8 mouse cellular contexts compared by ENCODE assay signal in genomic region chr6:145481938-145482337, GRCm38 (mm10).
DNase-seq lines count a peak whose midpoint lies in the region; ATAC-seq and TF ChIP-seq lines count a peak whose summit lies in the region.

No protein-coding gene starts in this region.

- WGBS in forebrain, postnatal 0 days, result 16% methylated on average over 15 of the region's 15 CpGs
- WGBS in hindbrain, embryonic 14.5 days, result 31% methylated on average over 15 of the region's 15 CpGs
- 23% methylated on average over 15 of the region's 15 CpGs for WGBS in midbrain, embryonic 15.5 days

- no peak for TF ChIP-seq CTCF in forebrain, postnatal 0 days (IDR thresholded peaks at IDR 0.05; ENCODE audit: low read depth)
- TF ChIP-seq CTCF in left cerebral cortex, adult 2 months (IDR thresholded peaks at IDR 0.05), result no peak

- no peaks in the 10 kb centered on the region for H3K9me3 ChIP-seq in forebrain, postnatal 0 days (ENCODE audit: low read length)
- no peaks in the 10 kb centered on the region for H3K9me3 ChIP-seq in hindbrain, embryonic 14.5 days (ENCODE audit: control insufficient read depth, low read length)
- no peaks in the 10 kb centered on the region for H3K9me3 ChIP-seq in midbrain, embryonic 15.5 days

- ATAC-seq in forebrain, postnatal 0 days, result peak; percentile 80
- ATAC-seq in hindbrain, embryonic 14.5 days (ENCODE audit: low FRiP score), result peak; percentile 72
- ATAC-seq in midbrain, embryonic 15.5 days (replicated peaks), result peak; percentile 54

- no peaks in the 10 kb centered on the region for H3K27me3 ChIP-seq in forebrain, postnatal 0 days (ENCODE audit: insufficient read depth, low read length)
- no peaks in the 10 kb centered on the region for H3K27me3 ChIP-seq in hindbrain, embryonic 14.5 days (ENCODE audit: control insufficient read depth, insufficient read depth, low read length)
- H3K27me3 ChIP-seq in midbrain, embryonic 15.5 days (replicated peaks), result no peaks in the 10 kb centered on the region

- H3K27ac ChIP-seq in forebrain, postnatal 0 days (ENCODE audit: low read depth, low read length), result no peak overlapping the region
- H3K27ac ChIP-seq in hindbrain, embryonic 14.5 days, result no peak overlapping the region
- H3K27ac ChIP-seq in midbrain, embryonic 15.5 days, result no peak overlapping the region
- no peak overlapping the region for H3K27ac ChIP-seq in left cerebral cortex, adult 2 months

- no peak overlapping the region for H3K4me3 ChIP-seq in forebrain, postnatal 0 days (ENCODE audit: low read depth, low read length)
- no peak overlapping the region for H3K4me3 ChIP-seq in hindbrain, embryonic 14.5 days (replicated peaks; ENCODE audit: low read length)
- no peak overlapping the region for H3K4me3 ChIP-seq in midbrain, embryonic 15.5 days
- H3K4me3 ChIP-seq in left cerebral cortex, adult 2 months, result no peak overlapping the region

- 0 out of 2 replicates have a peak, but pooled peaks cover 6% of the 10 kb centered on the region for H3K4me1 ChIP-seq in forebrain, postnatal 0 days (ENCODE audit: insufficient read depth)
- H3K4me1 ChIP-seq in hindbrain, embryonic 14.5 days (replicated peaks; ENCODE audit: control insufficient read depth, insufficient read depth, low read length), result peaks cover 13% of the 10 kb centered on the region
- peaks cover 23% of the 10 kb centered on the region for H3K4me1 ChIP-seq in midbrain, embryonic 15.5 days

- intact Hi-C loops in left cerebral cortex, postnatal 4 days (cut with DNase I), result no loop called here
- intact Hi-C loops in left cerebral cortex, adult 2 months (cut with DNase I), result no loop called here

- peak; percentile 81 for DNase-seq in left cerebral cortex, postnatal 4 days
- DNase-seq in left cerebral cortex, adult 18-20 months (ENCODE audit: low spot score in 2 of 2), result no peak
- peak; percentile 43 for DNase-seq in forebrain, postnatal 0 days
- DNase-seq in hindbrain, embryonic 14.5 days (ENCODE audit: low spot score), result no peak
- DNase-seq in thymus, postnatal 10 days (ENCODE audit: low spot score in 2 of 2), result no peak
- DNase-seq in left cerebral cortex, adult 2 months (ENCODE audit: extremely low spot score in 1 of 2, low spot score in 2 of 2), result no peak
- no peak for DNase-seq in frontal cortex, postnatal 14 days (ENCODE audit: low spot score in 2 of 2)

- no peak overlapping the region for H3K9ac ChIP-seq in forebrain, postnatal 0 days
- H3K9ac ChIP-seq in hindbrain, embryonic 14.5 days, result no peak overlapping the region
- H3K9ac ChIP-seq in midbrain, embryonic 15.5 days, result no peak overlapping the region

- no peak overlapping the region for H3K4me2 ChIP-seq in forebrain, postnatal 0 days (ENCODE audit: low read depth)
- no peak overlapping the region for H3K4me2 ChIP-seq in hindbrain, embryonic 14.5 days (replicated peaks)
- H3K4me2 ChIP-seq in midbrain, embryonic 15.5 days, result peak overlapping the region; percentile 25; the same call in 1 of the 2 replicates

- H3K36me3 ChIP-seq in forebrain, postnatal 0 days (ENCODE audit: insufficient read depth), result no peaks in the 10 kb centered on the region
- H3K36me3 ChIP-seq in hindbrain, embryonic 14.5 days (replicated peaks; ENCODE audit: control insufficient read depth, insufficient read depth), result no peaks in the 10 kb centered on the region
- no peaks in the 10 kb centered on the region for H3K36me3 ChIP-seq in midbrain, embryonic 15.5 days (replicated peaks)

Comparison
In these comparisons a context has a peak if more than half of its experiments do, and no peak if none do; other contexts are left out.
1. DNase-seq: peak in left cerebral cortex, postnatal 4 days (single experiment) and forebrain, postnatal 0 days (single experiment); none in left cerebral cortex, adult 18-20 months (0 of 2), hindbrain, embryonic 14.5 days (single experiment), thymus, postnatal 10 days (0 of 2), left cerebral cortex, adult 2 months (0 of 2) and frontal cortex, postnatal 14 days (0 of 2).
2. Peak in every context shown above with its lines, with median percentiles within 50 percentile points of each other: ATAC-seq.